Mouse (Mus musculus) T-helper 2 cell (primary cell): ENCODE results near the gene Acsf3.

Source experiments
- in situ Hi-C: fragments of 300-600 bp; cut with MboI, MseI; formaldehyde crosslinking; loops from one replicate; pipeline ENCODE4 v1.15.1; 2025; ENCODE audit warnings: high pct_unique_total_duplicates

The Acsf3 gene

DNA sequence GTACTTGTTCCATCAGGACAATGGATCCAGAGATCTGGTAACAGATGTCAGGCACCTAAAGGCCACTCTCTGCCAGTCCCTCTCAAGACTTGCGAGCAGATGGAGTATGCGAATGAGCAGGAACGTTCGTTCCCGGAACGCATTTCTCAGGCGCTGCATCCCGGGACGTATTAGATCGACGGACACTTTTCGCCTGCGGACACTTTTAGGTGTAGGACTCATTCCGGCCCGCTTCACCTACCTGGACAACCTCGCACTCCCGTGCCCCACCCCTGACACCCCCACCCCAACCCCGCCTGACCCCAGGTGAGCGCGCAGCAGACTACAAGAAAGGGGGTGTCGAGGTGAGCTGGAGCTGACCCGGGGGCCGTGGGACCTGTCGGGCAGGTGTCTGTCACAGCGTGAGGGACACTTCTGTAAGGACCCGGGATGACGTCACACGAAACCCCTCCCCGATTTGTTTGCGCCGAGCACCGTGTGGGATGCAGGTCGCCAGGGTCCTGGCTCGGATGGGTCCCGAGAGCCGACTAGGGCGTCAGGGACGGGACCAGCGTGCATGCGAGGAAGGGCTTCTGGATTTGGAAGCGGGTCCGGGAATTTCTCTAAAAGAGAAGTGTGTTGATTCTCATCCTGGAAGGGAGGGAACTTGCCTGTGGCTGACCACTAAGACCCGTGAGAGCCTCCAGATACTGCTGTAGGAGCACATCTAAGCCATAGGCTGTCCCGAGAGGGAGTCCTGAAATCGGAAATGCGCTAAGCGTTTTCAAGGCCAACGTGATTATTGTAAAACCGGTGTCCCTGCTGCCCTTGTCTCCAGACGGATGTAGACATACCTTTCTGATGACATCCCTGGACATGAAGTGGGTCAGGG is at the start of gene Acsf3:
TSS of gene Acsf3 (plus strand) at position 202 of the 871 bp plus-strand sequence.
- in situ Hi-C loops, result no loop called here

DNA sequence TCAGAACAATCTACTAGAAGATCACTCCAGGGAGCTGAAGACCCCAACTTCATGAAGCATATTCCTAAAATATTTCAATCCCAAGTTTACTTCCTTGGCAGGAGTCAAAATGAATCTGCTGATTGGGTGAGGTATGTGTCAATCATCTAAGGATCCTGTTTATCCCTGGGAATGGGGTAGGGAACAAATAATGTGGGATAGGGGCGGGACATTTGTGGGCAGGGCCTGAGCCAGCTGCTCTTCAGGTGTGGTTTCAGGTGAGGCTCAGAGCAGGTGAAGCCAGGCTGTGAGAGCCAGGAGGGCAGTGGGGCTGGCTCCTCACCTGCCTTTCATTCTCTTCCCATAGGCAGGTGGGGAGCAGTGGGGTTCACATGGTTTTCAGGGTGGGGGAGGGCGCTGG is 48.5 kb upstream of the Acsf3 start:
- in situ Hi-C loops, result loop anchor here (10.0 kb wide), 1 partner anchor 502 kb away; no protein-coding TSS in a partner anchor

GRCm38 (mm10) chr8:122727412-122727811 is 47.9 kb upstream of the Acsf3 start:
- in situ Hi-C loops, result loop anchor here (10.0 kb wide), 1 partner anchor 503 kb away; no protein-coding TSS in a partner anchor

- in situ Hi-C loops, result loop anchor here (10.0 kb wide), 1 partner anchor 504 kb away; no protein-coding TSS in a partner anchor
Observed at GRCm38 (mm10) chr8:122728630-122729029, 46.7 kb upstream of the Acsf3 start.

GRCm38 (mm10) chr8:122735110-122735509 is 40.2 kb upstream of the Acsf3 start:
- in situ Hi-C loops, result loop anchor here (5.0 kb wide), 1 partner anchor 48 kb away; no protein-coding TSS in a partner anchor

DNA sequence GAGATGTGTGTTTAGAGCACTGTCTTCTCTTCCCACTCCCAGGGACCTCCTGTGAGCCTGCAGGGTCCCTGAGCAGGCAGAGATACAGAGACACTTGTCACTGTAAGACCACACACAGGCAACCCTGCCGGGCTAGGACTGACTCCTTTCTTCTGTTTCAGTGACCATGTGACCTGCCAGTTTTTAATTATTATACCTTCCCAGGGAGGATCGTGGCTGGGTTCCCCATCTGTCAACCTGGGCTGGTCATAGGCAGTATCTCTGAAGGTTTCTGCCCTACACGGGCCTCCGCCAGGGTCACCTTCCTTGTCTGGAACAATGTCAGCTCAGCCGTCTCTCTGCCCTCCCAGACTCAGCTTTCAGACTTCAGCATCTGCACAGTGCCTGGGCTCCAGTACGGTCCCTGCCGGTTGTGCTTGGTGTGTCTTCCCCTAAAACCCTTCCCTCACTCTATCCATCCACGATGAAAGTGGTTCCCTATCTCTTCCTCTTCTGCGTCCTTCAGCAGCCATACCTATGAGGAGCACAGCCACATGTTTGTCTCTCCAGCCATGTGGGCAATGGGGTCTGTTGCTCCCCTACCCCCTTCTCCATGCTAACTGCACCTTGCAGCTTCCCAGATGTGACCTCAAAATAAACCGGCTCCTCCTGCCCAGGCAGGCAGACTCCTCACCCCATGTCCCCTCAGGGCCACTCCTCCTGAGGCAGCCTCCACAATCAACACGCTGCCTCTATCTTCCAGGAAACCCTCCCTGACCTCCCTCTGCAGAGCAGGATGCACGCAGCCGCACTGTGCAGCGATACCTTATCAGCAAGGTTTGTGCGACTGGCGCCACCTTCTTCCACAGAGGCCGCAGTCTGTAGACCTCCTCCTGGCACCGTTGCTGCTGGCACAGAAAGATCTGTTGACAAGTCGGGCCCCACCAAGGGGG is 39.5 kb upstream of the Acsf3 start:
- in situ Hi-C loops, result loop anchor here (5.0 kb wide), 1 partner anchor 49 kb away; no protein-coding TSS in a partner anchor

DNA sequence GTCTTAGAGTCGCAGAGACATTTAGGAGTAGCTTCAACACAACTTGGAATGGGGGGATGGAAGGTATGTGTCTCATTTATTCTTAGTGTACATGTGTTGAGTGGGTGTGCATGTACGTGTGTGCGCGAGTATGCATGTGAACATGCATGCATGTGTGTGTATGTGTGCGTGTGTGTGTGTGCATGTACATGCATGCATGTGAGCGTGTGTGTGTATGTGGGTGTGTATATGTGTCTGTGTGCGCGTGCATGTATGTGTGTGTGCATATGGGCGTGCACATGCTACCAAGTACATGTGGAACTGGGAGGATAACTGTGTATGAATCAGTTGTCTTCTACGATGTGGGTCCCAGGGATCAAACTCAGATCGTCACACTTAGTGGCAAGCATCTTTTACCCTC is 38.7 kb upstream of the Acsf3 start:
- in situ Hi-C loops, result loop anchor here (5.0 kb wide), 1 partner anchor 49 kb away; no protein-coding TSS in a partner anchor

GRCm38 (mm10) chr8:122737071-122737470 is 38.2 kb upstream of the Acsf3 start:
- in situ Hi-C loops, result loop anchor here (5.0 kb wide), 1 partner anchor 50 kb away; no protein-coding TSS in a partner anchor

DNA sequence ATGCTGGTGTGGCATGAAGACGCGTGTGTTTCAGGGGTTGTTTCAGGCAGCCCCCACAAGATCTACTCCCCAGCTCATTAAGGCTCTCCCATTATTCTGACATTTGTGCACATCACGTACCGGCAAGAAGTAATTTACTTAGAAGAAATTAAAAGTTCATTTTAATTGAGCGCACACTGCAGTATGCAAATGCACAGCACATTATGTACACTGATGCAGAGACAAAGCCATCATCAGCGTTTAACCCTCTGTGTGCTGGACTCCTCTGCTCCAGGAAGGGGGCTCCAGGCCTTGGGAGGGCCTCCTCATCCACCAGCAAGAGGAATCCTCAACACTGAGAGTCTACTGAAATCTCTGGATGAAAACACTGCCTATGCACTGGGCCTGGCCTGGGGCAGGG is 37.4 kb upstream of the Acsf3 start:
- in situ Hi-C loops, result loop anchor here (5.0 kb wide), 1 partner anchor 51 kb away; no protein-coding TSS in a partner anchor

DNA sequence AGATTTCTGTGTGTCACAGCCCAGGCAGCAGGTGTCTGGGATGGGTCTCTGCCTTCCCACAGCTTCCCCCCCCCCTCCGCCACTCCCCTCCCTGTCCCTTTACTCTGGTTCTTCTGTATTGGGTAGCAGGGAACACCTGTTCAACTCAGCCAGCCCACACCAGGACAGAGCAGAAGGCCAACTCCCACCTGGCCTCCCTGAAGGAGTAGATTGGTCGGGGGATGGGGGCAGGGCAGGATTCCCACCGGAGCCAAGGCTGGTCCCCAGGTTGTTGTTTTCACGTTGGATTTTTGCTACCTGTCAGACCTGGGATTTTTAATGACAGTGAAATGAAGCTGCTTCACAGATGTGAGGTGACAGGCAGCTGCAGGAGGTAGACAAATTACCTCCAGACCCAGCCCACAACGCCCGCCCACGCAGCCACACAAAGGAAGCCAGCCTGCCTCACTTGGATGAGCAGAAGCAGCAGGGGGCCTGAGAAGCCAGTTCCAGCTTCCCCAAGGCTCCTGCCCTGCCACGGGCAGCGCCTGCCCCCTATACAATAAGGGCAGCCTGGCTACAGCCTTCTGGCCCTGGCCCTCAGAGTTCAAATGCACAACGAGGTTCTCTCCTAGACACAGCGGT is 36.1 kb upstream of the Acsf3 start:
- in situ Hi-C loops, result loop anchor here (5.0 kb wide), 1 partner anchor 52 kb away; no protein-coding TSS in a partner anchor

DNA sequence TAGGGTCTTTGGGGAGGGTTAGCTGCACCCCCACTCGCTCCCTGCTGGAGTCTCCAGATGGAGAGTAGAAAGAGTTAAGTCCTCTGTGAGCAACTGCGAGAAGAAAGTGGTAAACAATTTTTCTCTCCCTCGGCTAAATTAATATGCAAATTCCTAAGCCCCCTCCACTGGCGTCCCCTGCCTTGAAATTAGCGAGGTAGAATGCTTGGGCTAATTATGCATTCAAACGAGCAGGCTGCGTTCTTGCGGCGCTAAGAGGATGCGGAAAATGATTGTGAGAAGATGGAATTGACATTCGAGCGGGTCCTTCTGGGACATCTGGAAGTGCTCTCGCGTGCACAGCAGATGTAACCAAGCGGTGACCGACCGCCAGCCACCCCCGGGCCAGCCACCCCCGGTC is 32.8 kb upstream of the Acsf3 start:
- in situ Hi-C loops, result no loop called here

GRCm38 (mm10) chr8:122745022-122745749 is 30.1 kb upstream of the Acsf3 start:
- in situ Hi-C loops, result no loop called here

GRCm38 (mm10) chr8:122745750-122746275 is 29.5 kb upstream of the Acsf3 start:
- in situ Hi-C loops, result no loop called here

- in situ Hi-C loops, result no loop called here
Observed at GRCm38 (mm10) chr8:122746439-122746838, 28.8 kb upstream of the Acsf3 start.

- in situ Hi-C loops, result no loop called here
Observed at GRCm38 (mm10) chr8:122747825-122748224, 27.5 kb upstream of the Acsf3 start.

- in situ Hi-C loops, result no loop called here
Observed at GRCm38 (mm10) chr8:122749333-122749958, 25.8 kb upstream of the Acsf3 start.

DNA sequence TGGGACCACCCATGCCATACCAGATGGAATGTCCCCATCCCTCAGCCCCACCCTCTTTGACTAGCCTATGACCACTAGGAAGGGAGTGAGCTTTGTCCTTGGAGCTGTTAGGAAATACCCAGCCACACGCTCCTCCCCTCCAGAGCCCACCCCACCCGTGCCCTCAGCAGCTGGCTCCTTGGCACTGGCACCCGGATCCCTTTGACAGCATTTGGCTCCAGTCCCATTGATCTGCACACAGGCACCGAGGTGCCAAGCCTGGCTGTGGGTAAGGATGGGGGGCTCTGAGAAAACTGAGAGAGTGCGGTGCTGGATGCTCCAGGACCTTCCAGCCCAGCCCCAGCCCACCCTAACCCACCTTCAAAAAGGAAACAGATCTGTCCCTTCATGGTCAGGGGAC is 23.9 kb upstream of the Acsf3 start:
- in situ Hi-C loops, result no loop called here

GRCm38 (mm10) chr8:122752111-122752721 is 23.1 kb upstream of the Acsf3 start:
- in situ Hi-C loops, result no loop called here

GRCm38 (mm10) chr8:122758597-122758996 is 16.7 kb upstream of the Acsf3 start:
- in situ Hi-C loops, result no loop called here
